Mouse (Mus musculus): Measurements from ENCODE around the gene L1td1. TPM values are rescaled to one million over a fixed set of nuclear protein-coding genes. Genes with fewer than 3 reads are reported as not detected.

The L1td1 gene
- total and polyA plus RNA-seq, 3 experiments = not detected

DNA sequence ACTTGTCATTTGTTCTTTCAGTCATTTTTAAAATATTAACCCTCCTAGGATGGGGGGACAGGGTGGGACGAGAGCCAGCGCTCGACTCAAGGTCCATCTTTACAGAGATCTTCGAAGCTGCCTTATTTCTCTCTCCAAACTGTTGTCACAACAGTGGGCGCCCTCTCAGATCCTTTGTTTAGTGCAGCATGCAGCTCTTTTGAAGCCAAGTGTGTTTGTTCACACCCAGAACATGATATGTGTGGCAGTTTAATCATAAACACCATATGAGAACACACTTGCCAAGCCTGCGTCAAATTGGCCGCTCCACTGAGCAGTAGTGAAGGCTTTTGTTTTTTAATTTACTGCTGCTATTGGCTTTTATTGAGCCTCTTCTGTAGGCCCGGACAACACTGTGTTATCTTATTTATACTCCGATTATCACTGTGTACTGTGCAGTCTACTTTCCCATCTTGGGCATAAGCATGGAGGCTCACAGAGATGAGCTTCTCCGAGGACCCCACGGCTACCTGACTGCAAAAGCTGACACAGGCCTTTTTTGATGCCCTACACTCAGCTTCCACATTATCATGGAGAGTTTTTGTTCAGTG lies 39.8 kb upstream of the L1td1 start:
- no peak overlapping the region for H3K9ac ChIP-seq (ENCODE audit: control insufficient read depth, low read depth, low read length, poor library complexity, severe bottlenecking)
- no peaks in the 10 kb centered on the region for H3K4me1 ChIP-seq (ENCODE audit: control insufficient read depth in 1 of 2, insufficient read depth in 2 of 2, low read length in 2 of 2)
- no peaks in the 10 kb centered on the region for H3K36me3 ChIP-seq (ENCODE audit: control insufficient read depth in 1 of 2, insufficient read depth in 2 of 2, low read length in 2 of 2)
- H3K79me2 ChIP-seq (ENCODE audit: control insufficient read depth, insufficient read depth, low read length, poor library complexity) = no peaks in the 10 kb centered on the region
- no peak for DNase-seq (ENCODE audit: low read depth, low spot score)
- H3K27me3 ChIP-seq (ENCODE audit: control insufficient read depth in 1 of 2, insufficient read depth in 2 of 2, low read length in 2 of 2) = no peaks in the 10 kb centered on the region
- TF ChIP-seq KAT2A (conservative IDR thresholded peaks at IDR 0.05; ENCODE audit: low read depth, low read length) = no peak
- TF ChIP-seq HCFC1 (IDR thresholded peaks at IDR 0.05; ENCODE audit: low read depth, low read length) = no peak
- TF ChIP-seq POLR2AphosphoS2 (IDR thresholded peaks at IDR 0.05; ENCODE audit: low read length) = no peak
- TF ChIP-seq E2F4 (IDR thresholded peaks at IDR 0.05; ENCODE audit: borderline replicate concordance, low read depth, low read length) = no peak
- TF ChIP-seq RCOR1 (IDR thresholded peaks at IDR 0.05; ENCODE audit: low read depth, low read length) = no peak
- no peak for TF ChIP-seq POLR2A (IDR thresholded peaks at IDR 0.05; ENCODE audit: control insufficient read depth in 1 of 2, insufficient read depth in 1 of 2, low read depth in 1 of 2, low read length in 2 of 2, poor library complexity in 1 of 2)
- no peak for TF ChIP-seq ZC3H11A (IDR thresholded peaks at IDR 0.05; ENCODE audit: low read depth, low read length)
- TF ChIP-seq BHLHE40 (IDR thresholded peaks at IDR 0.05; ENCODE audit: borderline replicate concordance, low read depth, low read length) = no peak
- TF ChIP-seq CHD2 (IDR thresholded peaks at IDR 0.05; ENCODE audit: low read length) = no peak
- no peak for TF ChIP-seq CTCF (IDR thresholded peaks at IDR 0.05 in 2 of 3, conservative IDR thresholded peaks at IDR 0.05 in 1 of 3; ENCODE audit: control insufficient read depth in 1 of 3, insufficient read depth in 1 of 3, low read depth in 2 of 3, low read length in 3 of 3, poor library complexity in 1 of 3, severe bottlenecking in 1 of 3)
- no peak for TF ChIP-seq TCF12 (IDR thresholded peaks at IDR 0.05; ENCODE audit: low read depth, low read length)
- no peak for TF ChIP-seq MXI1 (IDR thresholded peaks at IDR 0.05; ENCODE audit: low read depth, low read length)
- no peak overlapping the region for H3K27ac ChIP-seq (ENCODE audit: control insufficient read depth, low read depth, low read length)
- H3K9me3 ChIP-seq (replicated peaks; ENCODE audit: insufficient read depth, low read length) = no peaks in the 10 kb centered on the region
- H3K4me3 ChIP-seq (ENCODE audit: control insufficient read depth in 1 of 2, insufficient read depth in 1 of 2, low read depth in 2 of 2, low read length in 2 of 2) = no peak overlapping the region

DNA sequence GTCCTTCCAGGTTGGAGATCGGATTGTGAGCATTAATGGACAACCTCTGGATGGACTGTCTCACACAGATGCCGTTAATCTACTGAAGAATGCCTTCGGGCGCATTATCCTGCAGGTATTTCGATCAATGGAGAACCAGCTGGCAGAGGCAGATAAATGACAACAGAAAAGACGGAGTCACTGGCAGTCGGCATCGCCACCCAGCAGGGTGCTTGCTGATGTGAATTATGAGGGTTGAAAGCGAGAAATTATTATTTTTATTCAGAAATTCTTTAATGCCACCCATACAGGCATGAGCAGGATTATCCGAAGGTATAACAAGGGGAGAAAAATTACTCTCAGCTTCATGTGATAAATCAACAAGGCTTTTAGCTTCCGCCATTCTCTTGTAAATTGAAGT lies 38.4 kb upstream of the L1td1 start:
- no peak overlapping the region for H3K9ac ChIP-seq (ENCODE audit: control insufficient read depth, low read depth, low read length, poor library complexity, severe bottlenecking)
- H3K79me2 ChIP-seq (ENCODE audit: control insufficient read depth, insufficient read depth, low read length, poor library complexity) = no peaks in the 10 kb centered on the region
- TF ChIP-seq ELF1 (IDR thresholded peaks at IDR 0.05; ENCODE audit: low read depth, low read length) (no peak), JUND (IDR thresholded peaks at IDR 0.05; ENCODE audit: low read depth, low read length) (no peak), KAT2A (conservative IDR thresholded peaks at IDR 0.05; ENCODE audit: low read depth, low read length) (no peak), TCF12 (IDR thresholded peaks at IDR 0.05; ENCODE audit: low read depth, low read length) (no peak), ZNF384 (IDR thresholded peaks at IDR 0.05; ENCODE audit: low read depth, low read length) (no peak), RAD21 (IDR thresholded peaks at IDR 0.05; ENCODE audit: low read depth, low read length) (no peak), ZMIZ1 (IDR thresholded peaks at IDR 0.05; ENCODE audit: low read depth, low read length) (no peak), GABPA (IDR thresholded peaks at IDR 0.05; ENCODE audit: low read depth, low read length) (no peak)
- H3K27me3 ChIP-seq (ENCODE audit: control insufficient read depth in 1 of 2, insufficient read depth in 2 of 2, low read length in 2 of 2) = no peaks in the 10 kb centered on the region
- no peaks in the 10 kb centered on the region for H3K9me3 ChIP-seq (replicated peaks; ENCODE audit: insufficient read depth, low read length)
- no peak overlapping the region for H3K27ac ChIP-seq (ENCODE audit: control insufficient read depth, low read depth, low read length)
- DNase-seq (ENCODE audit: low read depth, low spot score) = no peak
- no peaks in the 10 kb centered on the region for H3K36me3 ChIP-seq (ENCODE audit: control insufficient read depth in 1 of 2, insufficient read depth in 2 of 2, low read length in 2 of 2)
- no peaks in the 10 kb centered on the region for H3K4me1 ChIP-seq (ENCODE audit: control insufficient read depth in 1 of 2, insufficient read depth in 2 of 2, low read length in 2 of 2)
- H3K4me3 ChIP-seq (ENCODE audit: control insufficient read depth in 1 of 2, insufficient read depth in 1 of 2, low read depth in 2 of 2, low read length in 2 of 2) = no peak overlapping the region
